Mouse (Mus musculus): ENCODE data around the gene Nek6. TPM values are rescaled to one million over a fixed set of nuclear protein-coding genes. Genes with fewer than 3 reads are reported as not detected.

Nek6 gene
- polyA plus RNA-seq, 1 experiment, result 31.3 TPM

GRCm38 (mm10) chr2:38530955-38531381, 19.5 kb downstream of the Nek6 start:
- peaks cover 9% of the 10 kb centered on the region for H3K4me1 ChIP-seq (ENCODE audit: control insufficient read depth, insufficient read depth, low read length)
- no peak overlapping the region for H3K4me3 ChIP-seq (ENCODE audit: low read depth, low read length)
- H3K27ac ChIP-seq (ENCODE audit: insufficient read depth, low read length), result no peak overlapping the region
- no peaks in the 10 kb centered on the region for H3K36me3 ChIP-seq (ENCODE audit: control insufficient read depth, insufficient read depth, low read length, poor library complexity, severe bottlenecking)
- H3K9ac ChIP-seq (ENCODE audit: low read depth, poor library complexity, severe bottlenecking), result no peak overlapping the region
- no peaks in the 10 kb centered on the region for H3K9me3 ChIP-seq (replicated peaks; ENCODE audit: control insufficient read depth, insufficient read depth, low read length, poor library complexity, severe bottlenecking)
- TF ChIP-seq CTCF (IDR thresholded peaks at IDR 0.05; ENCODE audit: low read depth, low read length), result no peak
- no peak for TF ChIP-seq POLR2A (IDR thresholded peaks at IDR 0.05; ENCODE audit: insufficient read depth, low read length)
- TF ChIP-seq EP300 (IDR thresholded peaks at IDR 0.05; ENCODE audit: insufficient read depth, low read depth, low read length), result no peak
- H3K27me3 ChIP-seq (ENCODE audit: control insufficient read depth, insufficient read depth, low read length, poor library complexity, severe bottlenecking), result no peaks in the 10 kb centered on the region

- Histone ChIP-seq H3K36me3 (ENCODE audit: control insufficient read depth, insufficient read depth, low read length, poor library complexity, severe bottlenecking) (no peaks in the 10 kb centered on the region), H3K27ac (ENCODE audit: insufficient read depth, low read length) (no peak overlapping the region), H3K4me1 (ENCODE audit: control insufficient read depth, insufficient read depth, low read length) (peaks cover 9% of the 10 kb centered on the region)
Measured at GRCm38 (mm10) chr2:38533322-38533721, 21.9 kb downstream of the Nek6 start.

GRCm38 (mm10) chr2:38533767-38534166, 22.3 kb downstream of the Nek6 start:
- Histone ChIP-seq H3K9me3 (replicated peaks; ENCODE audit: control insufficient read depth, insufficient read depth, low read length, poor library complexity, severe bottlenecking) (no peaks in the 10 kb centered on the region), H3K36me3 (ENCODE audit: control insufficient read depth, insufficient read depth, low read length, poor library complexity, severe bottlenecking) (no peaks in the 10 kb centered on the region), H3K4me3 (ENCODE audit: low read depth, low read length) (no peak overlapping the region), H3K4me1 (ENCODE audit: control insufficient read depth, insufficient read depth, low read length) (peaks cover 9% of the 10 kb centered on the region), H3K27ac (ENCODE audit: insufficient read depth, low read length) (no peak overlapping the region), H3K9ac (ENCODE audit: low read depth, poor library complexity, severe bottlenecking) (no peak overlapping the region), H3K27me3 (ENCODE audit: control insufficient read depth, insufficient read depth, low read length, poor library complexity, severe bottlenecking) (no peaks in the 10 kb centered on the region)
- TF ChIP-seq CTCF (IDR thresholded peaks at IDR 0.05; ENCODE audit: low read depth, low read length), result no peak
- TF ChIP-seq EP300 (IDR thresholded peaks at IDR 0.05; ENCODE audit: insufficient read depth, low read depth, low read length), result no peak
- no peak for TF ChIP-seq POLR2A (IDR thresholded peaks at IDR 0.05; ENCODE audit: insufficient read depth, low read length)

More at GRCm38 (mm10) chr2:38533322-38533721, 21.9 kb downstream of the Nek6 start:
- TF ChIP-seq CTCF (IDR thresholded peaks at IDR 0.05; ENCODE audit: low read depth, low read length), result no peak
- TF ChIP-seq EP300 (IDR thresholded peaks at IDR 0.05; ENCODE audit: insufficient read depth, low read depth, low read length), result no peak
- TF ChIP-seq POLR2A (IDR thresholded peaks at IDR 0.05; ENCODE audit: insufficient read depth, low read length), result no peak
- no peaks in the 10 kb centered on the region for H3K9me3 ChIP-seq (replicated peaks; ENCODE audit: control insufficient read depth, insufficient read depth, low read length, poor library complexity, severe bottlenecking)
- no peaks in the 10 kb centered on the region for H3K27me3 ChIP-seq (ENCODE audit: control insufficient read depth, insufficient read depth, low read length, poor library complexity, severe bottlenecking)
- no peak overlapping the region for H3K9ac ChIP-seq (ENCODE audit: low read depth, poor library complexity, severe bottlenecking)
- H3K4me3 ChIP-seq (ENCODE audit: low read depth, low read length), result no peak overlapping the region

GRCm38 (mm10) chr2:38534241-38534940, 22.9 kb downstream of the Nek6 start:
- Histone ChIP-seq H3K27ac (ENCODE audit: insufficient read depth, low read length) (no peak overlapping the region), H3K36me3 (ENCODE audit: control insufficient read depth, insufficient read depth, low read length, poor library complexity, severe bottlenecking) (no peaks in the 10 kb centered on the region), H3K9ac (ENCODE audit: low read depth, poor library complexity, severe bottlenecking) (no peak overlapping the region), H3K4me1 (ENCODE audit: control insufficient read depth, insufficient read depth, low read length) (peaks cover 6% of the 10 kb centered on the region), H3K9me3 (replicated peaks; ENCODE audit: control insufficient read depth, insufficient read depth, low read length, poor library complexity, severe bottlenecking) (no peaks in the 10 kb centered on the region), H3K27me3 (ENCODE audit: control insufficient read depth, insufficient read depth, low read length, poor library complexity, severe bottlenecking) (no peaks in the 10 kb centered on the region), H3K4me3 (ENCODE audit: low read depth, low read length) (no peak overlapping the region)
- TF ChIP-seq POLR2A (IDR thresholded peaks at IDR 0.05; ENCODE audit: insufficient read depth, low read length) (no peak), EP300 (IDR thresholded peaks at IDR 0.05; ENCODE audit: insufficient read depth, low read depth, low read length) (no peak), CTCF (IDR thresholded peaks at IDR 0.05; ENCODE audit: low read depth, low read length) (no peak)

- Histone ChIP-seq H3K9me3 (replicated peaks; ENCODE audit: control insufficient read depth, insufficient read depth, low read length, poor library complexity, severe bottlenecking) (no peaks in the 10 kb centered on the region), H3K27me3 (ENCODE audit: control insufficient read depth, insufficient read depth, low read length, poor library complexity, severe bottlenecking) (no peaks in the 10 kb centered on the region), H3K36me3 (ENCODE audit: control insufficient read depth, insufficient read depth, low read length, poor library complexity, severe bottlenecking) (no peaks in the 10 kb centered on the region), H3K4me1 (ENCODE audit: control insufficient read depth, insufficient read depth, low read length) (peaks cover 6% of the 10 kb centered on the region), H3K9ac (ENCODE audit: low read depth, poor library complexity, severe bottlenecking) (no peak overlapping the region), H3K27ac (ENCODE audit: insufficient read depth, low read length) (no peak overlapping the region), H3K4me3 (ENCODE audit: low read depth, low read length) (no peak overlapping the region)
- TF ChIP-seq POLR2A (IDR thresholded peaks at IDR 0.05; ENCODE audit: insufficient read depth, low read length), result no peak
- TF ChIP-seq EP300 (IDR thresholded peaks at IDR 0.05; ENCODE audit: insufficient read depth, low read depth, low read length), result no peak
- TF ChIP-seq CTCF (IDR thresholded peaks at IDR 0.05; ENCODE audit: low read depth, low read length), result no peak
Measured at GRCm38 (mm10) chr2:38535051-38535450, 23.6 kb downstream of the Nek6 start.

GRCm38 (mm10) chr2:38535521-38536220, 24.2 kb downstream of the Nek6 start:
- TF ChIP-seq POLR2A (IDR thresholded peaks at IDR 0.05; ENCODE audit: insufficient read depth, low read length), result no peak
- no peak for TF ChIP-seq CTCF (IDR thresholded peaks at IDR 0.05; ENCODE audit: low read depth, low read length)
- no peak for TF ChIP-seq EP300 (IDR thresholded peaks at IDR 0.05; ENCODE audit: insufficient read depth, low read depth, low read length)
- peaks cover 6% of the 10 kb centered on the region for H3K4me1 ChIP-seq (ENCODE audit: control insufficient read depth, insufficient read depth, low read length)
- H3K9me3 ChIP-seq (replicated peaks; ENCODE audit: control insufficient read depth, insufficient read depth, low read length, poor library complexity, severe bottlenecking), result no peaks in the 10 kb centered on the region
- H3K9ac ChIP-seq (ENCODE audit: low read depth, poor library complexity, severe bottlenecking), result no peak overlapping the region
- no peak overlapping the region for H3K27ac ChIP-seq (ENCODE audit: insufficient read depth, low read length)
- H3K36me3 ChIP-seq (ENCODE audit: control insufficient read depth, insufficient read depth, low read length, poor library complexity, severe bottlenecking), result no peaks in the 10 kb centered on the region
- no peaks in the 10 kb centered on the region for H3K27me3 ChIP-seq (ENCODE audit: control insufficient read depth, insufficient read depth, low read length, poor library complexity, severe bottlenecking)
- H3K4me3 ChIP-seq (ENCODE audit: low read depth, low read length), result no peak overlapping the region

All from ES-Bruce4 (cell line).